Mouse (Mus musculus) ES-E14 (cell line): ENCODE data around the gene Gcdh. TPM values are rescaled to one million over a fixed set of nuclear protein-coding genes. Genes with fewer than 3 reads are reported as not detected.

Experiments used
- DNase-seq: peaks from one replicate; pipeline ENCODE4 v3.0.0-alpha.2; 2013; ENCODE audit warnings: low read depth, low spot score
- H3K27ac ChIP-seq: 2 replicates; pipeline ENCODE4 v1.5.1; 2012; ENCODE audit warnings: low read depth, mild to moderate bottlenecking, low read length, moderate library complexity, mixed read lengths; ENCODE audit not compliant: poor library complexity, insufficient read depth, severe bottlenecking
- H3K36me3 ChIP-seq: 2 replicates; pipeline ENCODE4 v1.6.1; 2012; ENCODE audit warnings: mild to moderate bottlenecking, low read length, moderate library complexity, mixed read lengths; ENCODE audit not compliant: control insufficient read depth, poor library complexity, insufficient read depth, severe bottlenecking
- H3K4me1 ChIP-seq, 2 experiments: fragments of 150-350 bp in 1 of 2; sonication (generic) in 1 of 2; 2 replicates each; pipeline ENCODE4 v1.6.1; 2012; ENCODE audit warnings: low read length in 2 of 2, mild to moderate bottlenecking in 1 of 2, mixed read lengths in 1 of 2; ENCODE audit not compliant: control insufficient read depth in 2 of 2, insufficient read depth in 2 of 2, poor library complexity in 1 of 2
- H3K4me3 ChIP-seq, 2 experiments: fragments of 150-350 bp in 1 of 2; sonication (generic) in 1 of 2; 2 replicates each; pipeline ENCODE4 v1.5.1; 2012; ENCODE audit warnings: low read length in 2 of 2, low read depth in 1 of 2, mild to moderate bottlenecking in 1 of 2, mixed read lengths in 1 of 2; ENCODE audit not compliant: insufficient read depth in 1 of 2, poor library complexity in 1 of 2, severe bottlenecking in 1 of 2
- H3K9ac ChIP-seq: 2 replicates; pipeline ENCODE4 v1.6.1; 2012; ENCODE audit warnings: low read depth, mild to moderate bottlenecking, low read length, mixed read lengths; ENCODE audit not compliant: poor library complexity, insufficient read depth, severe bottlenecking
- H3K9me3 ChIP-seq: fragments of 150-350 bp; sonication (generic); 2 replicates; pipeline ENCODE4 v1.6.1; 2012; ENCODE audit warnings: low read depth, mild to moderate bottlenecking, low read length; ENCODE audit not compliant: control insufficient read depth, insufficient read depth
- CHD2 ChIP-seq: IDR thresholded peaks from 2 replicates; pipeline ENCODE4 v1.6.1; 2014; ENCODE audit warnings: mild to moderate bottlenecking, low read depth, low read length, inconsistent platforms
- HCFC1 ChIP-seq: IDR thresholded peaks from 2 replicates; pipeline ENCODE4 v1.6.1; 2012; ENCODE audit warnings: low read length, inconsistent platforms, borderline replicate concordance; ENCODE audit not compliant: insufficient read depth
- MAFK ChIP-seq: IDR thresholded peaks from 2 replicates; pipeline ENCODE4 v1.6.1; 2014; ENCODE audit warnings: mild to moderate bottlenecking, low read depth, low read length, inconsistent platforms; ENCODE audit not compliant: insufficient read depth
- ZC3H11A ChIP-seq: IDR thresholded peaks from 2 replicates; pipeline ENCODE4 v1.6.1; 2012; ENCODE audit warnings: low read depth, mild to moderate bottlenecking, inconsistent platforms, low read length, borderline replicate concordance
- ZNF384 ChIP-seq: IDR thresholded peaks from 2 replicates; pipeline ENCODE4 v1.6.1; 2012; ENCODE audit warnings: low read depth, low read length, inconsistent platforms
- in situ Hi-C, 2 experiments: fragments of 600-800 bp; cut with MboI; formaldehyde crosslinking; loops; one replicate each; pipeline ENCODE4 v1.15.1; 2025; ENCODE audit warnings: low sequenced_read_pairs in 2 of 2, inconsistent platforms in 1 of 2; ENCODE audit not compliant: unreplicated experiment in 2 of 2
- total RNA-seq: library from RNA; depleted of rRNA; stranded (reverse); fragments of 300-350 nt; gene quantifications from 2 replicates; pipeline ENCODE4 v1.2.3, GENCODE M21; 2012; rRNA removed

The Gcdh gene
- 36.3 and 57.2 TPM in 2 replicates for total RNA-seq

DNA sequence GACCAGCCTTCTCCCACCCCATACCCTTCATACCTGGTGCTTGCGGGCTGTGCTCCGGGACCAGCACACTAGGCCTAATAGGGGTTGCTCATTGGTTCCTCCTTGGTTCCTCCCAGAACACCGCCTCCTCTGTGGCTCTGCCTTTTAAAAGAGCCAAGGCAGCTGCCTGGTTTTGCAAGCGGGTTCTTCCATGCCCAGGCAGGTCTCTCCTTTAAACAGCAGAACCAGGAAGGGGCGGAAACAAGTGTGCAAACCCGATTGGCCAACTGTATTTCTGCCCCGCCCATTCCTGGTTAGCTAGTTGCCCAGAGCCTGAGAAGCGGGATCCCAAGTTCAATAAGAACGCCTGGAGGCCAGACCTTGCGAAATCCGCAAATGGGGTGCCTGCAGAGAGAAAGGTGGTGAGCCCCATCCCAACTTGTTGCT lies at the start of gene Gcdh:
Gene Gcdh (minus strand): TSS at position 213 of the 426 bp plus-strand sequence.
- no peak within 1 kb of the TSS for H3K27ac ChIP-seq
- in situ Hi-C loops, result no loop called here

DNA sequence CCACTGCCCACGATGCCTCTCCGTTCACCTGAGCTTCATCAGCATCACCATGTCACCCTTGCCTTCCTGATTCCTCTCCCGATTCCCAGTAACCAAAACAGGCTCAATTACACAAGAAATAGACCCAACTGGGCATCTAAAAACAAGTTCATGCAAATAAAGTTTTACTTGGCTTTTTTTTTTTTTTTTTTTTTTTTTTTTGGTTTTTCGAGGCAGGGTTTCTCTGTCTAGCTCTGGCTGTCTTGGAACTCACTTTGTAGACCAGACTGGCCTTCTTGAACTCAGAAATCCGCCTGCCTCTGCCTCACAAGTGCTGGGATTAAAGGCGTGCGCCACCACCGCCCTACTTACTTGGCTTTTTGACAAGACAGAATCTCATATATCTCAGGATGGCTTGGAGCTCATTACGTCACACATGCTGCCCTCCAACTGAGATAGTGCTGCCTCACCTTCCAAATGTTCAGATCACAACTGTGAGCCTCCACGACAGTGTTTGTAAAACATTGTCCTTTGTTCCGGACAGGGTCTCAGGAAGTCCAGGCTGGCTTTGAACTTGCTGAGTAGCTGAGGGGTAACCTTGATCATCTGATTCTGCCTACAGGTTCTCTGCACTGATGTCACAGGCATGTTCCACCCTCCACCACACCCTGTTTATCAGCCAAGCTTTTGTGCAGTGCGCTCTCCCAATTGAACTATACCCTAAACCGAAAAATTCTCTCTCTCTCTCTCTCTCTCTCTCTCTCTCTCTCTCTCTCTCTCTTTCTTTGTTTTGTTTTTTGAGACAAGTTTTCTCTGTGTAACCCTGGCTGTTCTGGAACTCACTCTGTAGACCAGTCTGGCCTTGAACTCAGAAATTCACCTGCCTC lies 44.1 kb upstream of the Gcdh start:
- H3K36me3 ChIP-seq, result no peaks in the 10 kb centered on the region
- TF ChIP-seq HCFC1 (no peak), ZC3H11A (no peak), CHD2 (no peak), ZNF384 (no peak), MAFK (no peak)
- no peaks in the 10 kb centered on the region for H3K9me3 ChIP-seq
- no peak overlapping the region for H3K9ac ChIP-seq
- no peak overlapping the region for H3K27ac ChIP-seq
- H3K4me1 ChIP-seq, result peaks cover 0 to 4% of the 10 kb centered on the region in 2 experiments; a peak in 1 of 4 replicates
- peak overlapping the region in 1 of 2 experiments; percentile 83; a peak in 2 of 4 replicates for H3K4me3 ChIP-seq
- in situ Hi-C loops, result no loop called here
- DNase-seq, result no peak

More for the DNA sequence above, at the start of gene Gcdh:
- TF ChIP-seq MAFK (no peak), HCFC1 (no peak), ZNF384 (no peak), ZC3H11A (no peak), CHD2 (no peak)
- DNase-seq, result peak; percentile 95
- Histone ChIP-seq H3K36me3 (peaks cover 11% of the 10 kb centered on the region; the same call in 1 of the 2 replicates), H3K4me1 (no peaks in the 10 kb centered on the region; a peak in 1 of 4 replicates), H3K9ac (peak within 1 kb of the TSS; percentile 77), H3K9me3 (no peaks in the 10 kb centered on the region), H3K4me3 (peak within 1 kb of the TSS; percentile 72 to 88)

- DNase-seq, result no peak
- H3K9ac ChIP-seq, result peak within 1 kb of the TSS; percentile 71
- H3K4me3 ChIP-seq, result peak within 1 kb of the TSS; percentile 83 to 86
- peaks cover 0 to 4% of the 10 kb centered on the region in 2 experiments; a peak in 1 of 4 replicates for H3K4me1 ChIP-seq
- in situ Hi-C loops, result no loop called here
- TF ChIP-seq MAFK (no peak), HCFC1 (0 out of 2 replicates have a peak, but pooled peaks have one; percentile 35)
- H3K27ac ChIP-seq, result no peak within 1 kb of the TSS
- no peaks in the 10 kb centered on the region for H3K36me3 ChIP-seq
- H3K9me3 ChIP-seq, result no peaks in the 10 kb centered on the region
Measured at GRCm38 (mm10) chr8:84936962-84937546, 43.3 kb upstream of the Gcdh start, which contains the start of gene Mast1. Gene Mast1 (minus strand): TSS chr8:84937359.

GRCm38 (mm10) chr8:84936041-84936961 lies 42.6 kb upstream of the Gcdh start:
- Histone ChIP-seq H3K27ac (no peak overlapping the region), H3K4me3 (peak overlapping the region; percentile 83 to 86), H3K9ac (peak overlapping the region; percentile 71; the same call in 1 of the 2 replicates), H3K36me3 (no peaks in the 10 kb centered on the region), H3K9me3 (no peaks in the 10 kb centered on the region), H3K4me1 (peaks cover 0 to 4% of the 10 kb centered on the region in 2 experiments; a peak in 1 of 4 replicates)
- no peak for DNase-seq
- in situ Hi-C loops, result no loop called here
- TF ChIP-seq MAFK (no peak), ZC3H11A (no peak), CHD2 (no peak), ZNF384 (no peak), HCFC1 (no peak)
